Mouse (Mus musculus): Measurements from ENCODE around the gene Fndc11.
A peak's percentile ranks its signal among the peaks of the same experiment; 100 is the strongest.

Fndc11 gene

DNA sequence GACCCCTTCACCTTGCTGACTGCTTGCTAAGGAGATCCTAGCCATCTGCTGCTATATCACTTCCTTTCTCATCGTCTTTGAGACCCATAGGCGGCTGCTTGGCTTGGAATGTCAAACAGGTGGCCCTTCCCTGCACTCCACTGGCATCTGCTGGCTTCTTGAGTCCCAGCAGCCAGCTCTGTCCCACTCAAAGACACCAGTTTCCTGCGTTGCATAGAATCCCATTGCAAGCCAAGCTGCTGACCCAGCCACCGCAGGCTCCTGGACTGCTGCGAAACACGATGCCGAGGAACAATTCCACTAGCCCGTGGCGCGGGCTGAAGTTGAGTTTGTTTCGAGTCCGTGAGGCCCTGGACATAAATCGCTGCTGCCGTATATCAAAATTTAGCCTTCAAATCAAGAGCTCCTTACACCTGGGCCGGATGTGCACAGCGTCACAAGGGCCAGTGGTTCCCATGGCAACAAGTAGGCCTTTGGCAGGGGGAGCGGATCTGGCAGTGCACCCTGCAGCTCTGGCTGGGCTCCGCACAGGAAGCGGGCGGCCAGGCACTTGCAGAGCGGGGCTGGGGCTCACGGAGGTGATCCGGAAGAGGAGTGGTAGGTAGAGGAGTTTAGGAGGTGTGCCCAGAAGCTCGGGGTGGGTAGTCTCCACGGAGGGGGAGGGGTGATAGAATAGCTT is at the start of gene Fndc11:
Gene Fndc11, plus strand, starts transcription at position 476 of the 679 bp plus-strand sequence.
- Histone ChIP-seq H3K4me3 (replicated peaks; ENCODE audit: low read length) (peak within 1 kb of the TSS; percentile 65), H3K36me3 (ENCODE audit: insufficient read depth, low read length) (no peaks in the 10 kb centered on the region), H3K9me3 (ENCODE audit: low read length) (no peaks in the 10 kb centered on the region), H3K27me3 (ENCODE audit: insufficient read depth, low read length) (peaks cover 20% of the 10 kb centered on the region), H3K4me1 (replicated peaks; ENCODE audit: low read depth, low read length) (peaks cover 37% of the 10 kb centered on the region)
- no peak for TF ChIP-seq CTCF (conservative IDR thresholded peaks at IDR 0.05; ENCODE audit: low read length)
- no peak for TF ChIP-seq POU5F1 (IDR thresholded peaks at IDR 0.05; ENCODE audit: borderline replicate concordance, low read length)
- TF ChIP-seq NANOG (IDR thresholded peaks at IDR 0.05; ENCODE audit: borderline replicate concordance, low read length), result no peak

DNA sequence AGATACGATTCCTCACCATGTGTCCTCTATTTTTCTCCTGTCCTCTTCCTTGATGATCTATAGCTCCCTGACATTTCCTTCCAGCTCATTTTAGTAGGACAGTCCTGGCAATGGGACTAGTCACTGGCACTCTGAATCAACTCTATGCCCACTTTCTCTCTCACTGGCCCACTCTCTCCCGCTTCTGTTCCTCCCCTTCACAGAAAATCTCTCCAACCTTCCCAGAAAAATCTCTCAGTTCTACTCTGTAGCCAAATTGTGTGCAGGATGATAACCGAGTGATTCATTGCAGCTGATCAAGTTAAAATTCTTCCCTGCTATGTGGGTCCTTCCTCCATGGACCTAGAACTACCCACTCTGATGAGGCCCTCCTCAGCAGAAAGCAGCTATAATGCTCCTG is 45.2 kb upstream of the Fndc11 start:
- no peak overlapping the region for H3K4me3 ChIP-seq (replicated peaks; ENCODE audit: low read length)
- no peak for TF ChIP-seq CTCF (conservative IDR thresholded peaks at IDR 0.05; ENCODE audit: low read length)
- no peak for TF ChIP-seq POU5F1 (IDR thresholded peaks at IDR 0.05; ENCODE audit: borderline replicate concordance, low read length)
- no peak for TF ChIP-seq NANOG (IDR thresholded peaks at IDR 0.05; ENCODE audit: borderline replicate concordance, low read length)
- H3K4me1 ChIP-seq (replicated peaks; ENCODE audit: low read depth, low read length), result no peaks in the 10 kb centered on the region
- no peaks in the 10 kb centered on the region for H3K36me3 ChIP-seq (ENCODE audit: insufficient read depth, low read length)
- H3K9me3 ChIP-seq (ENCODE audit: low read length), result peaks cover 12% of the 10 kb centered on the region
- H3K27me3 ChIP-seq (ENCODE audit: insufficient read depth, low read length), result 0 out of 2 replicates have a peak, but pooled peaks cover 2% of the 10 kb centered on the region

DNA sequence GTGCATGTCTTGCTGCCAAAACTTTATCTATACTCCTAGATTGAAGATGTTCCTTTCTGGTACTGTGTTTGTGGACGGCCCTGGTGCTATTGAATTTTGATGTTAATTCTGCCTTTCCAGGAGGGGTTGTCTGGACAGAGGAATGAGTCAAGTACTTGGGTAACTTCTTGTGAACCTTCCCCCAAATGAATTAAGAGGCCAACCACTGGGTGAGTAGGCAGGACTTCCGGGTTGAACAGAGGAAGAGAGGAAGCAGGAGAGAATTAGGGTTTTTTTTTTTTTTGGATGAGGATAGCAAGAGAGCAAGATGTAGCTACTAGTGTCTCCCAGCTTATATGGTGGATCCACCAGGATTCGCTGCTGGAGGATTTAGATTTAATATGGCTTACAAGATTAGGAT is 41.8 kb upstream of the Fndc11 start:
- TF ChIP-seq POU5F1 (IDR thresholded peaks at IDR 0.05; ENCODE audit: borderline replicate concordance, low read length) (no peak), CTCF (conservative IDR thresholded peaks at IDR 0.05; ENCODE audit: low read length) (no peak), NANOG (IDR thresholded peaks at IDR 0.05; ENCODE audit: borderline replicate concordance, low read length) (no peak)

DNA sequence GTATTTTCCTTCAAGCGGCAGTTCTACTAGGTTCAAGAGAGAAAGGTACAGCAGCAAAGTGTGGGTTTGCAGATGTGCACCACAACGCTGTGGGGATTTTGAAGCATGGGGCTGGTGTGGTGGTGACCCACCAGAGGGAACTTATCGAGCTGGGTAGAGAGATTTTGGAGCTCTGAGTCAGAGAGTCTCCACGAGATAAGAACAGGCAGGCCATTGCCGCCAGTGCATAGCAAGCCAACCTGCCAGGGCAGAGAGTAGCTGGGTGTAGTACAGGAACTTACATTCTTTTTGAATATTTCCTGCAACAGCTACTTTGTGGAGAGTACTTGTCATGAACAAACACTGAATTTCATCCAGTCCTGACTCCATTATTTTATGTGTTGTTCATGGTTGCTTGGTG is 41.3 kb upstream of the Fndc11 start:
- Histone ChIP-seq H3K4me3 (replicated peaks; ENCODE audit: low read length) (no peak overlapping the region), H3K27me3 (ENCODE audit: insufficient read depth, low read length) (0 out of 2 replicates have a peak, but pooled peaks cover 2% of the 10 kb centered on the region), H3K9me3 (ENCODE audit: low read length) (peaks cover 26% of the 10 kb centered on the region), H3K4me1 (replicated peaks; ENCODE audit: low read depth, low read length) (no peaks in the 10 kb centered on the region), H3K36me3 (ENCODE audit: insufficient read depth, low read length) (no peaks in the 10 kb centered on the region)
- TF ChIP-seq CTCF (conservative IDR thresholded peaks at IDR 0.05; ENCODE audit: low read length) (no peak), POU5F1 (IDR thresholded peaks at IDR 0.05; ENCODE audit: borderline replicate concordance, low read length) (no peak), NANOG (IDR thresholded peaks at IDR 0.05; ENCODE audit: borderline replicate concordance, low read length) (no peak)

More for the DNA sequence above, 41.8 kb upstream of the Fndc11 start:
- Histone ChIP-seq H3K36me3 (ENCODE audit: insufficient read depth, low read length) (no peaks in the 10 kb centered on the region), H3K4me3 (replicated peaks; ENCODE audit: low read length) (no peak overlapping the region), H3K27me3 (ENCODE audit: insufficient read depth, low read length) (0 out of 2 replicates have a peak, but pooled peaks cover 2% of the 10 kb centered on the region), H3K4me1 (replicated peaks; ENCODE audit: low read depth, low read length) (no peaks in the 10 kb centered on the region), H3K9me3 (ENCODE audit: low read length) (peaks cover 22% of the 10 kb centered on the region)

DNA sequence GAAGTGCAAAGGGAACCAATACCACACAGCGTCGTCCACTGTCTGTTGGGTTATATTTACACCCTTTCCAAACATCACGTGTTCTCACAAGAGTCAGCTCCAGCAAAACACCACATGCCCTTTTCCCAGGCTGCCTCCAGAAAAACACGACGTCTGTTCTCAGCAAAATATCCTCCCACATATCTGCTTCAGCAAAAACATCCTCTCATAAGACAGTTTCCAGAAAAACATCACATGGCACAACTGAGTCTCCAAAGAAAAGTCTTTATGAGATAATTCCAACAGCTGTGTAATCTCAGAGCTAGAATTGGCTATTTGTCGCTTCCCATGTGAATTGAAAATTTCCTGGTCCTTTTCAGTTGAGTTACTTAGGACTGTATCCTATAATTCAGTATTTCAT is 38.9 kb upstream of the Fndc11 start:
- H3K9me3 ChIP-seq (ENCODE audit: low read length), result peaks cover 18% of the 10 kb centered on the region
- no peaks in the 10 kb centered on the region for H3K4me1 ChIP-seq (replicated peaks; ENCODE audit: low read depth, low read length)
- TF ChIP-seq NANOG (IDR thresholded peaks at IDR 0.05; ENCODE audit: borderline replicate concordance, low read length), result no peak
- no peak for TF ChIP-seq POU5F1 (IDR thresholded peaks at IDR 0.05; ENCODE audit: borderline replicate concordance, low read length)
- no peak for TF ChIP-seq CTCF (conservative IDR thresholded peaks at IDR 0.05; ENCODE audit: low read length)
- H3K36me3 ChIP-seq (ENCODE audit: insufficient read depth, low read length), result no peaks in the 10 kb centered on the region
- 0 out of 2 replicates have a peak, but pooled peaks cover 7% of the 10 kb centered on the region for H3K27me3 ChIP-seq (ENCODE audit: insufficient read depth, low read length)
- H3K4me3 ChIP-seq (replicated peaks; ENCODE audit: low read length), result no peak overlapping the region

DNA sequence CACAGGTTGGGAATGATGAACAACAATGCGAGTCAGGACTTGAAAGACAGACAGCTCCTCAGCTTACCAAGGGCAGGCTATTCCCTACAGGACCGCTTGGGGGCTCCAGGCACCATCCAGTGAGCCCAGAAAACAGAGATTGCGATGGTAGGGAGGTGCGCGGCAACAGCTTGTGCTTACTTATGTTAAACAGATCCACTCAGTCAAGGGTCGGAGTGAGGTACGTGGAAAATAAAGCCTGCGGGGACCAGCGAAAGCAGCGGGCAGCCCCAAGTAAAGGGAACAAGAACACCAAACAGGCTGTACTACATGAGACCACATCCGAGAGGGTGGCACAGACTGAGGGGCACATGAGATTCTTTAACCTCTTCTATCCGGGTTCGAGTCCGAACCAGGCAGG is 33.2 kb upstream of the Fndc11 start:
- TF ChIP-seq NANOG (IDR thresholded peaks at IDR 0.05; ENCODE audit: borderline replicate concordance, low read length) (no peak), CTCF (conservative IDR thresholded peaks at IDR 0.05; ENCODE audit: low read length) (peak; percentile 99)
- Histone ChIP-seq H3K4me1 (replicated peaks; ENCODE audit: low read depth, low read length) (peaks cover 32% of the 10 kb centered on the region), H3K27me3 (ENCODE audit: insufficient read depth, low read length) (0 out of 2 replicates have a peak, but pooled peaks cover 7% of the 10 kb centered on the region), H3K36me3 (ENCODE audit: insufficient read depth, low read length) (peaks cover 17% of the 10 kb centered on the region), H3K9me3 (ENCODE audit: low read length) (peaks cover 18% of the 10 kb centered on the region), H3K4me3 (replicated peaks; ENCODE audit: low read length) (peak overlapping the region; percentile 92)

DNA sequence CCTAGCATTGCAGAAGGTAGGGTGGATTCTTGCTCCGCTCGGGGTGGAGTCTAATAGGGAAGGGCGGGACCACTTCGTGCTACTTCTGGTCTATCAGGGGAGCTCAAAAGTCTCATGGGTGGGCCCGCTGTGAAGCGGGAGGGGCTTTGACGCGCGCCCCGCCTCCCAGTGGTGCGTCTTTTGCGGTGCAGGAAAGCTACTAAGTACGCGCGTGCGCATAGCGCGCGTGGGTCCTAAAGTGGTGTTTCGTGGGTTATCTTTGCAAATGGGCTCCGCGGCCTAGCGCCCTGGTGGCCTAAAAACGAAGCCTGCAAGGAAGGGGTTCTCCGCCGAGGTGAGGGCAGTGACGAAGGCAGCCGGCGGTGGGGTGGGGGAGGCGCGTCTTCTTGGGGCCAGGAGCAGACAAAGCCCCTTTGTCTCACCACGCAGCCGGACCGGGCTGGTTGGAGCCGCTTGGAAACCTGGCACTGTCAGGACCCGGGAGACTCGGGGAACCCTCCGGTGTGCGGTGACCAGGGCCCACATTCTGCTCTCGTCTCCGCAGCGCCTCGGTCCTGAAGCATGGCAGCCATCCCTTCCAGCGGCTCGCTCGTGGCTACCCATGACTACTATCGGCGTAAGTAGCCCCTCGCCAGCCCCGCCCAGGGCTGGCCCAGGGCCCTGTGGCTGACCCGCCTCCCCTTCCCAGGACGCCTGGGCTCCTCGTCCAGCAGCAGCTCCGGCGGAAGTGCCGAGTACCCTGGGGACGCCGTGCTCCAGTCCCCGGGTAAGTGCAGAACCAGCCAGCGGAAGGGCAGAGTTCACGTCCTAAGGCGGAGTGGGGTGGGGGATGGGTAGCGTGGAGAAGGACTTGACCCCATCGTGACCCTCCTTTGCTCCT is 32.5 kb upstream of the Fndc11 start, which contains the start of gene Ppdpf:
Gene Ppdpf, plus strand, starts transcription at position 127 of the 880 bp plus-strand sequence.
- Histone ChIP-seq H3K27me3 (ENCODE audit: insufficient read depth, low read length) (0 out of 2 replicates have a peak, but pooled peaks cover 7% of the 10 kb centered on the region), H3K9me3 (ENCODE audit: low read length) (peaks cover 12% of the 10 kb centered on the region), H3K4me1 (replicated peaks; ENCODE audit: low read depth, low read length) (peaks cover 38% of the 10 kb centered on the region), H3K4me3 (replicated peaks; ENCODE audit: low read length) (peak within 1 kb of the TSS; percentile 92), H3K36me3 (ENCODE audit: insufficient read depth, low read length) (peaks cover 17% of the 10 kb centered on the region)
- TF ChIP-seq POU5F1 (IDR thresholded peaks at IDR 0.05; ENCODE audit: borderline replicate concordance, low read length), result no peak
- no peak for TF ChIP-seq NANOG (IDR thresholded peaks at IDR 0.05; ENCODE audit: borderline replicate concordance, low read length)
- TF ChIP-seq CTCF (conservative IDR thresholded peaks at IDR 0.05; ENCODE audit: low read length), result no peak

DNA sequence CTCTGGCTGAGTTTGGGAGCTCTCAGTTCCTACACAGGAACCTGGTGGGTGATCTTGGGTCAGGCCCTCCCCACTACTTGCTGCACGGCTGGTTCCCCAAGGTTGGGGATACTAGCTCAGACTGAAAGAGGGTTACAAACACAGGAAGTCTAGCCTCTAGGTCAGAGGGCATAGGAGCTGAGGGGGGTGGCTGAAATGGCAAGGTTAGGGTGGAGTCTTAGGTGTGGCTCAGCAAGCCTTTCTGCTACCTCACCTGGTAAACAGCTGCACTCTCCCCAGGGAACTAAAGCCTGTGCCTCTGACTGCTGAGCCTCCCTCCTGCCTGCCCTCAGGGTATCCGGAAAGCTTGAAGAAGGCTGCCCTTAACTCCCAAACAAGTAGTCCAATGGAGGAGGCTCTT is 31.1 kb upstream of the Fndc11 start:
- Histone ChIP-seq H3K4me3 (replicated peaks; ENCODE audit: low read length) (peak overlapping the region; percentile 92), H3K27me3 (ENCODE audit: insufficient read depth, low read length) (0 out of 2 replicates have a peak, but pooled peaks cover 7% of the 10 kb centered on the region), H3K4me1 (replicated peaks; ENCODE audit: low read depth, low read length) (peaks cover 48% of the 10 kb centered on the region), H3K9me3 (ENCODE audit: low read length) (no peaks in the 10 kb centered on the region), H3K36me3 (ENCODE audit: insufficient read depth, low read length) (peaks cover 17% of the 10 kb centered on the region)
- TF ChIP-seq CTCF (conservative IDR thresholded peaks at IDR 0.05; ENCODE audit: low read length) (no peak), NANOG (IDR thresholded peaks at IDR 0.05; ENCODE audit: borderline replicate concordance, low read length) (no peak), POU5F1 (IDR thresholded peaks at IDR 0.05; ENCODE audit: borderline replicate concordance, low read length) (no peak)
